Mouse (Mus musculus) E14TG2a.4 (cell line): Measurements from ENCODE around the gene Nubpl.

Experiments used
- H3K27me3 ChIP-seq: 2 replicates; pipeline ENCODE4 v1.6.1; 2014; ENCODE audit warnings: low read length, control low read depth; ENCODE audit not compliant: insufficient read depth
- H3K36me3 ChIP-seq: 2 replicates; pipeline ENCODE4 v1.6.1; 2014; ENCODE audit warnings: low read length, control low read depth; ENCODE audit not compliant: insufficient read depth
- H3K4me1 ChIP-seq: replicated peaks from 2 replicates; pipeline ENCODE4 v1.6.1; 2014; ENCODE audit warnings: low read depth, low read length, control low read depth
- H3K4me3 ChIP-seq: replicated peaks from 2 replicates; pipeline ENCODE4 v1.5.1; 2014; ENCODE audit warnings: mild to moderate bottlenecking, low read length
- H3K9me3 ChIP-seq: 2 replicates; pipeline ENCODE4 v1.6.1; 2014; ENCODE audit warnings: low read length, control low read depth
- CTCF ChIP-seq: conservative IDR thresholded peaks from 2 replicates; pipeline ENCODE4 v1.5.1; 2014; ENCODE audit warnings: low read length
- NANOG ChIP-seq: IDR thresholded peaks from 2 replicates; pipeline ENCODE4 v1.6.1; 2014; ENCODE audit warnings: borderline replicate concordance, low read length, mixed read lengths
- POU5F1 ChIP-seq: IDR thresholded peaks from 2 replicates; pipeline ENCODE4 v1.6.1; 2014; ENCODE audit warnings: low read length, borderline replicate concordance

Gene Nubpl

GRCm38 (mm10) chr12:52360136-52360535 is 262.6 kb downstream of the Nubpl start:
- Histone ChIP-seq H3K4me3 (no peak overlapping the region), H3K36me3 (no peaks in the 10 kb centered on the region), H3K27me3 (no peaks in the 10 kb centered on the region), H3K4me1 (no peaks in the 10 kb centered on the region), H3K9me3 (no peaks in the 10 kb centered on the region)
- TF ChIP-seq NANOG, result no peak
- TF ChIP-seq POU5F1, result no peak
- TF ChIP-seq CTCF, result no peak

- Histone ChIP-seq H3K4me1 (no peaks in the 10 kb centered on the region), H3K36me3 (no peaks in the 10 kb centered on the region), H3K9me3 (no peaks in the 10 kb centered on the region), H3K27me3 (no peaks in the 10 kb centered on the region), H3K4me3 (no peak overlapping the region)
- no peak for TF ChIP-seq POU5F1
- TF ChIP-seq NANOG, result no peak
- no peak for TF ChIP-seq CTCF
Measured at GRCm38 (mm10) chr12:52361198-52361597, 263.7 kb downstream of the Nubpl start.
